Mouse (Mus musculus): ENCODE results near the gene Pigx. TPM values are rescaled to one million over a fixed set of nuclear protein-coding genes. Genes with fewer than 3 reads are reported as not detected.

The Pigx gene
- 84.8 and 109 TPM in 2 replicates for total RNA-seq (2015)
- total RNA-seq (2017): 33.2 and 38.3 TPM in 2 replicates

DNA sequence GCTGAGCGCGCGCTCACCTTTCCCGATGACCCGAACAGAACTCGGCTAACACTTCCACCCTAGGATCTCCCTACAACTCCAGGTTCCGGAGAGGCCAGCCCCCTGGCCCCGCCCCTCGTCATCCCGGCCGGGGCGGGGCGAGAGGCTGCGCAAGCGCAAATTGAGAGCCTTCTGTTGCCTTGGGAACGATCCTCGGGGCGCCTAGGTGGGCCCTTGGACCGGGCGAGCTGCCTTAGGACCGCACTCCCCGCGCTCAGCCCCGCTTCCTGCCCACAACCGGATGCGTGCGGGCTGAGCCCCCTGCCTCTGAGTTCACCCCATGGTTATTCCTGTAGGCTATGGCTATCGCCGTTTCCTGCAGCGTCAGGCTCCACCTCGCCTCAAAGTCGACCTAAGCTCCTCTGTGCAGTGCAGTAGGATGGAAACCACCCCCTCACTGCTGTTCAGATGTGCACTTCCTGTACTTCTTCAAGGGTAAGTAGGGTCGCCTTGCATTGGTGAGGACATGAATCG, at the start of gene Pigx, which contains the start of gene Cep19:
Gene Pigx (minus strand): TSS at position 103 of the 513 bp plus-strand sequence.
Gene Cep19 (plus strand): TSS at position 163 of the 513 bp plus-strand sequence.
- peak; percentile 71 for ATAC-seq (ENCODE audit: poor library complexity, severe bottlenecking)

DNA sequence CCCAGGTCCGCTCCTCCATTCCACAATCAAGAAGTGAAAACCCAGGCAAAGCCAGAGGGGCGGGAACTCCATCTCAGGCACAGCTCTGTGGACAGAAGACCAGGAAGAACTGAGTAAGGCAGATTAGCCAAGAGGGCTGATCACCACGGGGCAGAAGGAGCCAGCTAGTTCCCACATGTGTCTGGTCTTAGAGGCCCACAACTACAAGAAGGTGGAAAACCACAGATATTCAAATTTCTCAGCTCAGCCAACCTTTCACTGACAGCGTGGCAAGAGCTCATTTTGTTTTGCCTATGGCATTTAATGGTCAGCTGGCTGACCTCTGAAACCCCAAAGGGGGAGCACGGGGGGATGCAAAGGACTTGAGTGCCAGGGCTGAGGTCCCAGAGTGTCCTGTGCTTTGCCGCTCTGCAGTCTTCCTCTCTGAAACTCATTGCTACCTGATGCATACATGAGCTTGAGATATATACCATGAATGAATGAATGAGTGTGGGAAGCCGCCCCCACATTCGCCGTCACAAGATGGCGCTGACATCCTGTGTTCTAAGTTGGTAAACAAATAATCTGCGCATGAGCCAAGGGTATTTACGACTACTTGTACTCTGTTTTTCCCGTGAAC, 48.2 kb upstream of the Pigx start:
- 0 out of 2 replicates have a peak, but pooled peaks have one; percentile 18 for ATAC-seq (ENCODE audit: poor library complexity, severe bottlenecking)

DNA sequence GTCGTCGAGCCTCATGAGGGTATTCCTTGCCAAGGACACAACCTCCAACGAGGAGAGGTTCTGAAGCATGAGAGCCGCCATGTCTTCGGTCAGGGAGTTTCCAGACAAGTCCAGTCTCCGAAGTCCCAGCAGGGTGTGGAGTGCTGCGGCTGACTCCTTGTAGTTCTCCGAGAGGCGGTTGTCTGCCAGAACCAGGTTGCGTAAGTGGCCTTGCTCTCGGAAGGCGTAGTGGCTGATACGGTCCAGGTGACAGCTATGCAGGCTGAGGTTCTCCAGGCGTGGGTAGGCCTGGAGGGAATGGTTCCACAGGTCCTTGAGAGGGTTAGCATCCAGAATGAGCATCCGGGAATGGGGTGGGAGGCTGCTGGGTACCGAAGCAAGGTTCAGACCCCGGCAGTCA, 45.1 kb upstream of the Pigx start:
- ATAC-seq (ENCODE audit: poor library complexity, severe bottlenecking): no peak

DNA sequence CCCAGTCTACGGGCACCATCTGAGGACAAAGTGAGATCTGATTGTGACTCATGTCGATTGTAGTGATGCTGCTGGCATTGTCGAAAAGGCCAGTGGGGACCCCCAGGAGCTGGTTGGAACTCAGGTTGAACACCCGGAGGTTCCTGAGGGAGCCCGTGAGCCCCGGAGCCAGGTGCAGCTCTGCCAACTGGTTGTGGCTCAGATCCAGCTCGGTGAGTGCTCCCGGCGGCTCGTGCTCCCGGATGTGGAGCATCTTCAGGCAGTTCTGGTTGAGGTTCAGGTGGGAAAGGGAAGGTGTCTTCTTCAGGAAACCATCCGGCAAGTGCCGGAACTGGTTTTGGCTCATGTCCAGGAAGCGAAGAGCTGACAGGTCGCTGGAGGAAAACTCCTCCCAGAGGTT, 44.2 kb upstream of the Pigx start:
- ATAC-seq (ENCODE audit: poor library complexity, severe bottlenecking): no peak

DNA sequence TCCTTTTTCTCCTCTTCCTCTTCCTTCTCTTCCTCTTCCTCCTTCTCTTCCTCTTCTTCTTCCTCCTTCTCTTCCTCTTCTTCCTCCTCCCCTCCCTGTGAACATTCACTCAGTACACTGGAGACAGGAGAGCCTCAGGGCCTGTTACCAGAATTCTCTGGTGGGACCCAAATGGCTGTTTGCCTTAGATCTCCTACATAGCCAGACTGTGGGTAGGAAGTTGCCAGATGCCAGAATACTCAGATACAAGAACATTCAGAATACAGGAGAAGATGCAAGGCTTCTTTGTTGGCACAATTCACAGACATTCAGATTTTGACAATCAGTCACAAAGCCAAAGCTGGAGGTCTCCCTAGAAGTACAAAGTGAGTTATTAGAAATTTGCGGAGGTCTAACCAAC, 39.4 kb upstream of the Pigx start:
- no peak for ATAC-seq (ENCODE audit: poor library complexity, severe bottlenecking)

DNA sequence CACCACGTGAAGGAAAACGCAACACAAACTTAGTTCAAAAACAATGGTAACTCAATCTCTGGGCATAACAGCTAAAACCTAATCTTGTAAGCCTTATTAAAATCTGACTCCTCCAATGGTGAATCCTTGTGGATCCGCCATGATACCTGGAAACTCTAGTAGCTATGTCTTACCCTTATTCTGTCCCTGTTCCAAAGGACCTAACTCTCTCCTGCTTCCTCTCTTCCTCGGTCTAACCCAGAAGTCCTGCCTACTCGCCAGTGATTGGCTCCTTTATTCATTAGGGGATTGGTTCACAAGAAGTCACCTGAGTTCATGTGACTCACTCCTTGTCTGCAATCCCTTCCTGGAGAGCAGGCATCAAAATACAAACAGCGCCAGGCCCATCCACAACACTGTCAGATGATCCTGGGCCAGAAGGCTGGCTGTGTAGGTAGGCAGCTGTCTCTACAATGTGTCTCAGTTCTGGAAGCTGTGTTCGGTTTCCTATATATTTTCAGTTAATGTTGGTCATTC, 36.4 kb upstream of the Pigx start:
- no peak for ATAC-seq (ENCODE audit: poor library complexity, severe bottlenecking)

DNA sequence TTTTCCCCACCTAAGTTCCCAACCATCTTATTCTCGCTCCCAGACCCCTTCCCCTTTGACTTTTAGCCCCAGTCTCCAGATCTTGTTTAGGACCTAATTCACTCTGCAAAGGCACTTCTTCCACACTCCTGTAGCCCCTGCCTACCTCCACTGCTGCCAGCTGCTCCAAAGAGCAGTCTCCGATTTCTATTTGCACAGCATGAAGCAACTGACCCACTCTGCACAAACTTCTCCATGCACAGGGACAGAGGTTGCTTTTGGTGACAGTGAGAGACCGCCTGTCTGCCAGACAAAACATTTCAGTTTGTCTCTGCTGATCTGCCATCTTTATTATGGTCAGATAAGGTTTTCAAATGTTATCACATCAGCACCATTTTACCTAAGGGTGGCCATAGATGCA, 33.6 kb upstream of the Pigx start:
- no peak for ATAC-seq (ENCODE audit: poor library complexity, severe bottlenecking)

DNA sequence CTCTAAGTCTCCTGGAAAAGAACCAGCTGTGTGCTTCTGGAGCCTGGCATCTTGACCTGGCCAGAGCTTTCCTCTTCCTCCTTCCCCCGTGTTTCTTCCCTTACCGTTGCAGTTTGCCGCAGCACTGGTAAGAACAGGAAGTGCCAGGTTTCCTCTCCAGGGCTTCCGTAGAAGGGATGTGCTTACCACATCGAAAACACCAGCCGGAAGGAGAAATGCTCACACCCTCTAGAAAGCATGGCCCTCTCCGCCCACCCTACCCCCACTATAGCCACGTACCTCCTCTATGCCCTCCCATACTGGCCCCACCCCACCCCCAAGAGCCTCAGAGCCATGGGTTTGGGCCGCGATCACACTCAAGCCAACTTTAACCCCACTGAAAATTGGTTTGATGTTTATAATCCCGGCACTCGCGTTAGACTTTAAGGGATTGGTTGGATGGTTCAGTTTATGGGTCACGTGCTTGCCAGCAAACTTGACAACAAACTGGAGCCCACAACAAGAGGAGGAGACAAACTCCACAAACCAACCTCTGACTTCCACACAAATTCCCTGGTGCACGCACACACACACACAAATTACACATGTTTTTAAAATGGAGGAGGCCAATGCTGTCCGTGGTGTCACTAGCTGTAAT, 30.8 kb upstream of the Pigx start:
- ATAC-seq (ENCODE audit: poor library complexity, severe bottlenecking): peak; percentile 97

DNA sequence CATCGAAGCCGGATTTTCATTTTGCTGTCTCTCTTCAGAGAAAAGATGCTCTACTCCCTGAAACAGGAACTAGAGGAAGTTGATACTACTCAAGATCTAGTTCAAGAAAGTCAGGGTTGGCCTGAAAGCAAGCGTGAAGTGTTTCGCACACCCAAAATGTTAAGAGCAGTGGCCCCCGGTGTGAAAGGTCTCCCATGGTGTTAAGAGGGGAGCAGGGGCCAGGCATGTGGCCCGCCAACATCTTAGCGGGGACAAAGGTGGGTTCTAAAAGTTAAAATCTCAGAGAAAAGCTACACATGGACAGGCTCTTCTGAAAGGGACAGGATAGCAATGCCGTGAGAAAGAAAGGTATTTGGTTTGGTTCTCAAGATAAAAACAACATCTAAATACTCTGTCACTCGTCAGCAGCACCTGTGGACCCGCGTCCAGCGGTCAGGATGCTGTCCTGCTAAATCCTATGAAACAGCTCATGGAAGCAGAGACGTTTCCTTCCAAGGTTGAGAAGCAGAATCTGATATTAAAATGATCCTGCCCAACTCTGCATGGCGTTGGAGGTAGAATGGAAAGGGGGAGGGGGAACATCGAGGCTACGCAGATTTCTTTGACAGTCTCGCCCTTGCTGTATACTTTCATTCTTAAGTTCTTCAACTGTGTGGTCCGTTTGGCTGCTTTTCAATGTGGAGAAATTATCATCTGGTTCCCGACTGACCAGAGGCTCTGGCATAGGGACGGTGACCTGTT, 30.1 kb upstream of the Pigx start:
- peak; percentile 14 for ATAC-seq (ENCODE audit: poor library complexity, severe bottlenecking)

DNA sequence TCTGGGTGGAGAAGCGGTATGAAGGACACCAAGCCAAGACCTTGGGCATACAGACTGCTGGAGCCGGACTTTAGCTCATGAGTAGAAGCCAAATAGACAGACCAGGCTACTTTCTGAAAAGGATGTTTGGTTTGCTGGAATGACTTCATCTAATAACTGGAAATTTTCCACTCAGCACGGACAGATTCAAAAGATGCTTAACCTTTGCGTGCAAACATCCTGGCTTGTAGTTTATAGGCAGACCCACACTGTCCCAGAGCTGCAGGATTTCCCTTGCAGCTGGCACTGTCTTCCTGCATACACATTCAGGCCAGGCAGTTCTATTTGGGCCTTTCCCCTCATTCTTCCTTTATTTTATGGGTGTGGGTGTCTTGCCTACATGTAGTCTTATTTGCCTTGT, 27.5 kb upstream of the Pigx start:
- ATAC-seq (ENCODE audit: poor library complexity, severe bottlenecking): no peak

DNA sequence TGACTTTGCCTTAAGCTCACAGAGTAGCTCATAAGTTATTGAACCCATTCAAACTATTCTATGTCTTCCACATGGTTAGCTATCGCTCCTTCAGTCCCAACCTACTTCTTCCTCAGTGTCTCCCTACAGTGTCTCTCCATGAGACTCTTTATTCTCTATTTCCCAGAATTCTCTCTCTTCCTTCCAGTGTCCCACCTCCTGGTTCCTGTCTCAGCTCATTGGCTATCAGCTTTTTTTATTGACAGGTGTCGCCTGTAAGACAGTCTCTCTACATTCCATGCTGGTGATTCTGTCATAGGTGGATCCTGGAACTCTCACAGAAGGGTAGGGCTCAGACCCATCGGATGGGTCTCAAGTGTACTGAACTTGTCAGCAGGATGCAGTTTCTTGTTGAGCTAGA, 25.8 kb upstream of the Pigx start:
- ATAC-seq (ENCODE audit: poor library complexity, severe bottlenecking): no peak

DNA sequence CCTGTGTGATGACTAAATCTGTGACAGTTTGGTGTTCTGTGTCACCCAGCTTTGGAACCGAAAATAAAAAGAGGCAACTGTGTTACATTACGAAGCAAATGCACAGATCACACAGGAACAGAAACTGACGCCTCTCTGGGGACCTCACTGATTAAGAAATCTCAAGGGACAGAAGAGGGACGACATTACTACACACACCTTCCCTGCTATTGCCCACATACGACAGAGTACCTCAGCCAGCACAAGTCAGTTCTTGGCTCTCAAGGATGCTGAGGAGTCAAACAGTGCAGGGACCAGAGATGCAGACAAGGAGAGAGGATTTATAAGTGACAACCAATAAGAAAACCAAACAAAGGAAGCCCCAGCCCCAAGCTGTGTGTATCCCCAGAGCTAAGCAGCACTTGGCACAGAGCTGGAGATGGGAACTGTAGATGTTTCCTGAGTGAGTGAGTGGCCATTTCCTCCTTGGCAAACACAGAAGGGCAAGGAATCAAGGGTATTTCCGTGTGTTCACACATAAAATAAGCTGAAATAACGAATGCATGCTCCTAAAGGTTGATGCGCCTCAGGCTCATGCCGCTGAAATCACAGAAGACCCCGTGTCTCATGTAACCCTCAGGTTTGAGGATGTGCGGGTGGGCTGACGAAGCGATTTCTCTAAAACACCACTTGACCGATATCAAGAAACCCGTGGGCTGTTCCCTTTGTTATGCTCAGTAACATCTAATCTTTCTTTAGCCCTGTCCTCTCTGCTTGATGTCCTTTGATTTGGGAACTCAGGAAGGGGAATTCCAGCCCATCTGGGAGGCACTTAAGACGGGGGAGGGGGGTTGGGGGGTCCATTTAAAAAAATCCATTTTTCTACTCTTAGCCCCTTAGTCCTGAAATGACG, 25.1 kb upstream of the Pigx start:
- ATAC-seq (ENCODE audit: poor library complexity, severe bottlenecking): peak; percentile 85

DNA sequence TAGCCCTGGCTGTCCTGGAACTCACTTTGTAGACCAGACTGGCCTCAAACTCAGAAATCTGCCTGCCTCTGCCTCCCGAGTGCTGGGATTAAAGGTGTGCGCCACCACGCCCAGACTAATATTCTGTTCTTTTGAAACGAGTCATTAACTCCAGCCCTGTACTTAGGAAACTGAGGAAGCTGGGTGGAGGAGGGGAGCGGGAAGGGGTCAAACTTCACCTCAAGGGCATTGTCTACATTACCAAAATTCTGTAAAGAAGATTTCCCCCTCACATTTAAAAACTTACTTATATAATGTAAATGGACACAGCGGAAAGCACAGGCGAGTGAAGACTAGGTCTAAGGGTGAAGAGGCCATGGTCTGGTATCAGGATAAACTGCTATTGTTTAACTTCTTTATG, 24.5 kb upstream of the Pigx start:
- no peak for ATAC-seq (ENCODE audit: poor library complexity, severe bottlenecking)

DNA sequence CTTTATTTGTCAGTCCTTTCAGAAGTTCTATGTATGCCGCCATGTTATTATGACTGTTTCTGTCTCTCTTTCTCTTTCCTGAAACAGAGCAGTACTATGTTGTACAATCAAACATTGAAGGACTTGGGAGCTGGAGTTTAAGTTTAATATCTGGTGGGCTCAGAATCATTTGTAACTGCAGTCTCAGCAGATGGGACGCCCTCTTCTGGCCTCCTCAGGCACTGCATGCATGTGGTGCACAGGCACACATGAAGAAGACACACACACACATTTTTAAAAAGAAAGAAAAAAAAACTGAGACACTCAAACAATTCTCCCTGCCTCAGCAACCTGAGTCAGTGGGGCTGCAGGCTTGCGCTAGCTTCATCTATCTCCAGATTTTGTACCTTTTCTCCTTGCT, 20.9 kb upstream of the Pigx start:
- no peak for ATAC-seq (ENCODE audit: poor library complexity, severe bottlenecking)

DNA sequence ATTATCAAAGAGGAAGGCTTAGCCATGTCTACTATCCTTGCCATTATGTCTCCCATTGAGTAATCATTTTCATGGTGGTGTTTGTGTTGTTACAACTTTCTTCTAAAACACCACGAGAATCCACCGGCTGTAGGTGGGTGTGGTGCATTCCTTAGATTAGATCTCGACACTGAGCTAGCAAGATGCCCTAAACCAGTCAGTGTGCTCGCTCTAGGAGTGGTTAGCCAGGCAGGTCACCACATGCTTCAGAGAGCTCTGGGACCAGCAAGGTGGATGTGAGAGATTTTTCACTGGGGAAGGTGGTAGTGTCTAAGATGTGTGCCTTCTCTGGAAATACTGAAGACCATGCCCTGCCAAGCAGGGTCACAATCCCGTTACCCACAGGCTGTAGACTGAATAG, 16.6 kb upstream of the Pigx start:
- ATAC-seq (ENCODE audit: poor library complexity, severe bottlenecking): no peak

DNA sequence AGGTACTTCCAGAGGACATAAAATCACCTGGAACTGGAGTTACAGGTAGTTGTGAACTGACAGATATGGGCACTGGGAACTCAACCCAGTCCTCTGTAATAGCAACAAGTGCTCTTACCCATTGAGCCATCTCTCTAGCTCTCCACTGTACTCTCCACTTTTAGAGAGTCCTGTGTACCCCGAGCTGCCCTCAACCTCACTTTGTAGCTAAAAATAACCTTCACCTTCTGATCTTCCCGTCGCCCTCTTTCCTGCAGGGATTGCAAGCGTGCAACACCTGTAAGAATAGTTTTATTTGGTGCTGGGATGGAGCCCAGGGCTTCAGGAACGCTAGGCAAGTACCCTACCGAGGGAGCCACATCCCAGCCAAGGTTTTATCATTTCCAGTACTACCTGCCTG, 16.2 kb upstream of the Pigx start:
- no peak for ATAC-seq (ENCODE audit: poor library complexity, severe bottlenecking)

DNA sequence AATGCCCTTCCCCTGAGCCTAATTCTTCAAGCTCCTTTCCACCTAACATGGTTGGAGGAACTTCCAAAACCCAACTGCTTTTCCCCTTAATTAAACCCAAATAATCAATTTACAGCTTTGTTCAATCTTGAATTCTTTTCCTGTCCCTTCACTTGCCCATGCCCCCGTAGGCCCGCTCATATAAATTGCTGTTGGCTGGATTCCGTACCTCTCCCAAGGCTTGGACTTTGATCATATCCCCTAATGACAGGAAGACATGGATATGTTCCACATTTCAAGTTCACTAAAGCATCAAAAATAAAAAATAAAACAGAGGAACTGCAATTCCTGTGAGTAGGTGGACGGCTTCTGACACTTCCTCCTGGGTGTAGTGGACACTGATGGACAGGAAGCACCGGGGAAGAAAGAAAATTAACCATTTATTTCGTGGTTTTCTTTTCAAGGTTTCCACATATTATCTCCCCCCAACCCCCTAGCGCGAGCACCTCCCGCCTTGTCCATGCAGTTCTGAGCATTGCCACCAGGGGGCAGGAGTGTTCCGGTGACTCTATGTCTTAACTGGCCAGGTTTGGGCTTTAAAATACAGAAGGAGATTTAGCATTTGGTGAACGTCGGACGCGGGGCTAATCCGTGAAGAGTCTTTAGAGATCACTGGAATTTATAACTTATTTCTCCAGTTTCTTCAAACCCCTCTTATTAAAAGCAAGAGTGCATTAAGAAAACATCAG, 15.6 kb upstream of the Pigx start:
- peak; percentile 49 for ATAC-seq (ENCODE audit: poor library complexity, severe bottlenecking)

DNA sequence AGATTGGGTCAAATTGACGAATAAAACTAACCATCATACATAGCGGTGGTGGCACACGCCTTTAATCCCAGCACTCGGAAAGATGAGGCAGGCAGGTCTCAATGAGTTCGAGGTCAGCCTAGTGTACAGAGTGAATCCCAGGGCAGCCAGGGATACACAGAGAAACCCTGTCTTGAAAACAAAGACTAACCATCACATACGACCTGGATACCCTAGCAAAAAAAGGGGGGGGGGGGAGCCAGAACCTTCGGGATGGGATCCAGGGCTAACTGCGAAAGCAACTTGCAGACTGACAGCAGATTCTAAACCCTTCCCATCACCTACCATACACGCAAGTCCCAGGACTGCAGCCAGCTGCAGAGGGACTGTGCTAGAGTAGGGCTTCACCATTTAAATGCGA, 14.9 kb upstream of the Pigx start:
- no peak for ATAC-seq (ENCODE audit: poor library complexity, severe bottlenecking)

DNA sequence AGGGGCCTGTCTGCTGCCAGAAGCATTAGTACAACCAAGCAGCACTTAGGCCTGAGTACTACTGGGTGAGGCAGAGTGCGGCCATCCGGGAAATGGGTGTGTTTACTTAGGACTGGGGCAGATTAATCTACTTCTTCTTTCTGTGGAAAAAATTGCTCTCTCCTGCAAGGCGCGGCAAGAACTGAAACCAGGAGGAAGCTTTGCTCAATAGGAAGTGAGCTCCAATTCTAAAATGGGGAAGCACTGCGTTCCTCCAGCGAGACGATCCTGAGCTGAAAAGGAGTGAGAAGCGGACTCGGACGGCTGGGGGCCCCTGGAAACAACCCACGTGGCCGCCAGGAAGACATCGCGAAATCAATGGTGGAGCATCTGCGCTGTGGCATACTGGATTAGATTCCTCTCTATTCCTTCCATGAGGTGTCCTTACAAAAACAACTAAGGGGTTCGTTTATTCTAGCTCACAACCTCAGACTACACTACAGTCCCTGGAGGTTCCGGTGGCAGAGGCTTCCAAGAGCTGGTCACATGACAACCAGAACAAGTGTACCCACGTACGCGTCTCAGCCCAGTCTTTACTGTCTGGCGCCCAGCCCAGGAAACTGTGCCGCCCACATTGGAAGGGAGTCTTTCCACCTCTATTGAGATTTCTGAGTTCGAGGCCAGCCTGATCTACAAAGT, 14.1 kb upstream of the Pigx start:
- peak; percentile 73 for ATAC-seq (ENCODE audit: poor library complexity, severe bottlenecking)

All from megakaryocyte, adult 5-6 weeks (primary cell).